Mouse (Mus musculus): ENCODE results near the gene Psmd3. TPM values are rescaled to one million over a fixed set of nuclear protein-coding genes. Genes with fewer than 3 reads are reported as not detected.

Gene Psmd3
- 10 to 100 TPM; 70.5 to 80.3 TPM for total RNA-seq (2023)

DNA sequence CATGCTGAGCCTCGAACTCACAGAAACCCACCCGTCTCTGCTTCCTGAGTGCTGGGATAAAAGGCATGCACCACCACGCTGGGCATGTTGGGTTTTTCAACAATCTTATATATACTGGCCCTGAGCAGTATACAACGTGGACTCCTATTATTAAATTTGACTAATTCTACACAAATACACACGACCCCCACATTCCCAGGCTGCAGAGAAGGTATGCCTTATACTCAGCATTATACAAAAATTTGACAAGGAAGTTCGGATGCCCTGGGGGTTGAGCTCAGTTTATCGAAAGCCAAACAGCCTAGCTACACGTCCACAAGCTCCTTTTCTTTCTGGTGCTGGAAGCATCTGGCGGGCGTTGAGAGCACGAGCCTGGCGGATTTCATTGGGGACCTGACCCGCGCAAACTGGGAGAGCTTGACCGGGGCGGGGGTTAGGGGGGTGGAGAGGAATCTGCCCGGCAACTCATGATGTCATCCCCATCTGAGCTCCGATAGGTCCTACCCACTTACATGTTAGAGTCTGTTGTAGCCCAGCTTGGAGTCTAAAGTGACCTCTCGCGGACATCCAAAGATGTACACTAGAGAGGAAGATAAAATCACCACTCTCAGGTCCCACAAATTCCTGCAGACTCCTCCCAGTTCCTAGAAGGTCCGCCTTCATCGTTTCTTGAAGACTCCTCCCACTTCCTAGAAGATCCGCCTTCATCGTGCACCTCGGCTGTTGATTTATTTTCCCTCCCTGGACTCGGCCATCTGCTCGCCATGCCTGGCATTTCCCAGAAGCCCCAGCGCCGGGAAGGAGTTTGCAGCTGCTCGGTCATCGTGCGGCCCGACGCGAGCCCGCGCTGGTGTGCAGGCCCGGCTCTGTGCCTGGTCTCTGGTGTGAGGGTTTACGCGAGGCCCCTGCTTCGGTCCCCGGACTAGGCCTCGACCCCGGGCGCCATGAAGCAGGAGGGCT, at the start of gene Psmd3:
Gene Psmd3, plus strand, starts transcription at position 769 of the 960 bp plus-strand sequence.

DNA sequence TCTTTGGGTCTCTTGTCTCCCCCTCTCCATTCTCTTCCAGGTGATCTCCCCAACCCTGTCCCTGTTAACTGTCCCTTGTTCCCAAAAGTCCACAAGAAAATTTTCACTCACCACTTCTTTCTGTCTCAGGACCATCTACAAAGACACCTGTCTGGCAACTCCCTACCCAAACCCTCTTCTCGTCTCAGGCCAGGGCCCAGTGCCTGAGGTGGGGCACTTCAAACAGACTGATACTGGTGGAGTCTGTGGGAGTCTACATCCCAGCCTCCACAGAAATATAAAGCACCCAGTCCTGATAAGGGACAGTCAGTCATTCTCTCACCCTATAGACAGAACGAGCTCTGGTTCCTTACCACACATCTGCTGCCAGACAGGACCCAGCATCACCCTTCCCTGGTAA, 35.9 kb upstream of the Psmd3 start, which contains the start of gene Gsdma2:
Gene Gsdma2, plus strand, starts transcription at position 301 of the 400 bp plus-strand sequence.

DNA sequence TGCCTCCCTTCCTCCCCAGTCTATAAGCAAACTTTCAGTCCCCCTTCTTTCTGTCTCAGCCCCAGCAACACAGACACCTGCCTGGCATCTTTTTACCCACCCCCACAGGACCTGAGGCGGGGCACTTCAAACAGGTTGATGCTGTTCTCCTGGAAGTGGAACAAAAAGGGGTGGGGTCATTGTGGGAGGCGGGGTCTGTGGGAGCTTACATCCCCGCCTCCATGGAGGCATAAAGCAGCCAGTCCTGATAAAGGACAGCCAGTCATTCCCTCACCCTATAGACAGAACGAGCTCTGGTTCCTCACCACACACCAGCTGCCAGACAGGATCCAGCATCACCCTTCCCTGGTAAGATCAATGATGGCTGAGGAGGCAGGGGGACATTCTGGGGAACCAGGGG, 18.3 kb upstream of the Psmd3 start, which contains the start of gene Gsdma:
Gene Gsdma, plus strand, starts transcription at position 261 of the 400 bp plus-strand sequence.

DNA sequence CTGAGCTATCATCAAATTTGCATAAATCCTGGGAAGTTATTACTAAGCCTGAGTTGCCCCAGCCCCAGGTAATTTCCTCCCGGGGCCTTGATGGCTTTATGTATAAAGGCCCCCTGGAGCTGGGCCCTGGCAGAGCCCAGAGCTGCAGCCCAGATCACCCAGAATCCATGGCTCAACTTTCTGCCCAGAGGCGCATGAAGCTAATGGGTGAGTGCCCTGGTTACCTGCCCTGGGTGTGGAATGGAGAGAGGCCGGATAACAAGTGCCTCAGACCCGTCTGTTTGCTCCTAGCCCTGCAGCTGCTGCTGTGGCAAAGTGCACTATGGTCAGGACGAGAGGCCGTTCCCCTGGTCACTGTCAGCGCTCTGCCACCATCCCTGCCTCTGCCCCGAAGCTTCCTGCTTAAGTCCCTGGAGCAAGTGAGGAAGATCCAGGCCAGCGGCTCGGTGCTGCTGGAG, 18.9 kb downstream of the Psmd3 start, which contains the start of gene Csf3:
Gene Csf3, plus strand, starts transcription at position 51 of the 458 bp plus-strand sequence.

DNA sequence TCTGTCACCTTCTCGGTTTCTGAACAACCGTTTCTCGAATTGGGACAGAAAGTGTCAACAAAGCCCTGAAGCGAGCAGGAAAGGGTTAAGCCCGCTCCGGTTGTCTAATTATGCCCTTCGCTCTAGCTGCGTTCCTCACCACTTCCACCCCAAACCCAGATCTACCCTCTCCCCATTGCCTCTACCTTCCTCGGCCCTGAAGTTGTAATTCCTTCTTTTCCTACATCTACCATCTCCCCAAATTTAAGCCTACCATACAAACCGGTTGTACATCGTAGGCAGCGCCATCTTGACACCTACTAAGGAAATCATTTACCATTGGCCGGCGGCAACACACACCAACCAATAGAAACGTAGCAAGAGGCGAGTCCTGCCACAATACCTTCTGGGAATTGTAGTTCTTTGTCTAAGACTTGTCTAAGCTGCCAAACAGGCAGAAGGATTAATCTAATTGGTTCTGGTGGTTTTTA, 46.8 kb downstream of the Psmd3 start, which contains the start of gene Med24:
Gene Med24, minus strand, starts transcription at position 317 of the 470 bp plus-strand sequence.

DNA sequence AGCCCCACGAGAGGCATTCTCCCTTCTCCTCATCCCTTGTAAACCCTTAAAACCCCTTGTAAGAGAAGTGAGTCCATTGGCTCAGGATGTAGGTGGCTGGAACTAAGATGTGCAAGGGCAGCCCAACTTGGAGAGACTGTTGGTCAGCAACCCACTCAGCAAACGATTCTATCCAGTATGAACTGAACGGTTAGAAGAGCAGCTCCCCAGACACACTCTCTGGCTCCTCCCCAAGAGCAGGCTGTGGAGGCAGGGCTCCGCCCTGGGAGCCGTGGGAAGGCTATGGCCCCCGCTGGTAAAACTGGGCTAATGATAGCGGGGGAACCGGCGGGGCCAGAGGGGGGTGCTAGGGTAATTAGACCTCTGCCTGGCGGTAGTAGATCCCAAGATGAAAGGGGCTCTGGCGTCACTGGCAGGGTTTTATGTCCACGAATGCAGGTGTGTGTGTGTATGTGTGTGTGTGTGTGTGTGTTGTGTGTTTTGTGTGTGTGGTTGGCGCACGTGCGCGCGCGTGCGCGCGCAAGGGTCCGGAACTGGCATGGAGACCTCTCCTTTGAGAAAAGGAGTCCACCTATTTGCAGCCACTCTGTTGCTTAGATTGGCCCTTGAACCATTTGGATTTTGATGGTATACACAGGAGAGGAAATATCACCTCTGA, 58.2 kb downstream of the Psmd3 start, which contains the start of gene Thra:
Gene Thra, plus strand, starts transcription at position 246 of the 658 bp plus-strand sequence.

Other genes starting within 250 kb of the Psmd3 start
- gene Mien1, start 243.6 kb upstream of the Psmd3 start, total RNA-seq (2023), result 10 to 100 TPM; 51.1 to 52.2 TPM
- 1 to 10 TPM in 1 of 2 experiments, under 1 TPM in 1; 0.77 to 1.1 TPM for gene Grb7, start 236.2 kb upstream of the Psmd3 start, total RNA-seq (2023)
- 100 to 1,000 TPM; 627 to 726 TPM for gene Ikzf3, start 136.5 kb upstream of the Psmd3 start, total RNA-seq (2023)
- gene Zpbp2, start 131.5 kb upstream of the Psmd3 start, total RNA-seq (2023), result 10 to 100 TPM in 1 of 2 experiments, 1 to 10 TPM in 1; 4.8 to 12.8 TPM
- gene Ormdl3, start 95.2 kb upstream of the Psmd3 start, total RNA-seq (2023), result 10 to 100 TPM; 19.3 to 19.6 TPM
- not detected for gene Lrrc3c, start 84.3 kb upstream of the Psmd3 start, total RNA-seq (2023)
- gene Gm12355, start 56.9 kb upstream of the Psmd3 start, total RNA-seq (2023), result 10 to 100 TPM; 24.9 to 27.5 TPM
- not detected for gene Gsdma3, start 56.2 kb upstream of the Psmd3 start, total RNA-seq (2023)
- gene Gsdma2, start 35.8 kb upstream of the Psmd3 start, total RNA-seq (2023), result not detected
- gene Gsdma, start 18.2 kb upstream of the Psmd3 start, total RNA-seq (2023), result not detected
- not detected for gene Csf3, start 18.7 kb downstream of the Psmd3 start, total RNA-seq (2023)
- gene Med24, start 46.9 kb downstream of the Psmd3 start, total RNA-seq (2023), result 10 to 100 TPM; 95.9 to 99.3 TPM
- 10 to 100 TPM in 1 of 2 experiments, 1 to 10 TPM in 1; 8.1 to 10.3 TPM for gene Thra, start 58.1 kb downstream of the Psmd3 start, total RNA-seq (2023)
- 1 to 10 TPM; 1.5 to 2.3 TPM for gene Nr1d1, start 92.8 kb downstream of the Psmd3 start, total RNA-seq (2023)
- gene Msl1, start 113.0 kb downstream of the Psmd3 start, total RNA-seq (2023), result 100 to 1,000 TPM; 146 to 155 TPM
- 100 to 1,000 TPM in 1 of 2 experiments, 10 to 100 TPM in 1; 94.5 to 108 TPM for gene Casc3, start 122.4 kb downstream of the Psmd3 start, total RNA-seq (2023)
- gene Rapgefl1, start 154.2 kb downstream of the Psmd3 start, total RNA-seq (2023), result 1 to 10 TPM; 3.1 to 3.5 TPM
- gene Wipf2, start 181.1 kb downstream of the Psmd3 start, total RNA-seq (2023), result 10 to 100 TPM; 49.3 to 49.6 TPM
- gene Cdc6, start 225.2 kb downstream of the Psmd3 start, total RNA-seq (2023), result 1 to 10 TPM; 2.0 to 3.0 TPM
- gene Rara, start 245.3 kb downstream of the Psmd3 start, total RNA-seq (2023), result 10 to 100 TPM; 79.8 to 80.3 TPM

Data from B cell, adult 67 days (primary cell).